Mouse (Mus musculus) frontal cortex, postnatal 36 days (tissue): Measurements from ENCODE around the gene Skor1.

ENCODE experiments used
- DNase-seq, 2 experiments: peaks; one replicate each; pipeline ENCODE4 v3.0.0; 2022; ENCODE audit warnings: low spot score in 2 of 2

The Skor1 gene

DNA sequence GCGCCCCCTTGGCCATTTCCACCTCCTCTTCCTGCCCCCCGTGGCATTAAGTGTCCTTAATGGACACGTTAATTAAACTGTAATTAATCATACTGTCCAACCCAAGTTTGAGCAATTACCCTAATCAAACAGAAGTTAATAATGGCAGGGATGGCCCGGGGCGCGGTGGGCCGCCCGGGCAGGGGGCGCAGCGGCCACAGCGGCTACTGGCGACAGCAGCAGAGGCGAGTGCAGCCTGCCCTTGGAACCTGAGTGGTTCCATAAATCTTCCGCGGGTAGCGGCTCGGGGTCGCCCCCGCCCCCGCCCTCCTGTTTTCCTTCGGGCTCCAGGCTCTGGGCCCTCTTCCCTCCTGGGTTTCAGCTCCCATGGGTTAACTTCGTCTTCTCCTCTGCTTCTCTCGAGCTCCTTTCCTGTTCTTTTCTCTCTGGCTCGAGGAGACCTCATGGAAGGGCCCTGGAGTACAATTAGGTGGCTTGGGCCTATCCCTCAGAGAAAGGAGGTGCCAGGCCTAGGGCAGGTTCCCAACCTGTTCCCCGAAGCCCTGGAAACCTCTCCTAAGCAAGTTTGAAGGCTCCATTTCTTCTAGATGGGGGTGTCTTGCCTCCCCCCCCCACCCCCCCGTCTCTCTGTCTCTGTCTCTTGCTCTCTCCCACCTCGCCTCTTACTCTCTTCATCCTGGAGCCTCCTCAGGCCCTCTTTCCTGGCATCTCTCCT lies 1.5 kb upstream of the Skor1 start:
- DNase-seq: no peak

DNA sequence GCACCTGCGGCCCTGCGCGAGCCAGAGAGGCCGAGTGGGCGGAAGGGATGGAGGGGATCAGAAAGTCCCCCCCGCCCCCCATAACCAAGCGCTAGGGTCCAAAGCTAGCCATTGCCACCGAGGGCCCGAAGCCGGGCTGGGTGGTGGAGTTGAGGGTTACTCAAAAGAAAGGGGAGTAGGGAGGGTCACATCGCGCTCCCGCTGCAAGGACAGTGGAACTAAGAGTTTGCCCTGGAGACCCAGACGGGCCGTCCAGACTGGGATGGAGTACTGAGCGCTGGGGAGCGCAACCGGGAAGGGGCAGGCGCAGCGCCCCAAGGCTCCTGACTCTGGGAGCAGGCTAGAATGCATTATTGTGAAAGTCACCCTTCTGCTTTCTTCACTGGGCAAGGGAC lies 608 bp upstream of the Skor1 start:
- DNase-seq: no peak

GRCm38 (mm10) chr9:63147786-63148409 lies 863 bp downstream of the Skor1 start:
- DNase-seq: no peak

- no peak for DNase-seq
Observed at GRCm38 (mm10) chr9:63147296-63147695, 1.5 kb downstream of the Skor1 start.

- no peak for DNase-seq
Observed at GRCm38 (mm10) chr9:63146856-63147274, 1.9 kb downstream of the Skor1 start.

DNA sequence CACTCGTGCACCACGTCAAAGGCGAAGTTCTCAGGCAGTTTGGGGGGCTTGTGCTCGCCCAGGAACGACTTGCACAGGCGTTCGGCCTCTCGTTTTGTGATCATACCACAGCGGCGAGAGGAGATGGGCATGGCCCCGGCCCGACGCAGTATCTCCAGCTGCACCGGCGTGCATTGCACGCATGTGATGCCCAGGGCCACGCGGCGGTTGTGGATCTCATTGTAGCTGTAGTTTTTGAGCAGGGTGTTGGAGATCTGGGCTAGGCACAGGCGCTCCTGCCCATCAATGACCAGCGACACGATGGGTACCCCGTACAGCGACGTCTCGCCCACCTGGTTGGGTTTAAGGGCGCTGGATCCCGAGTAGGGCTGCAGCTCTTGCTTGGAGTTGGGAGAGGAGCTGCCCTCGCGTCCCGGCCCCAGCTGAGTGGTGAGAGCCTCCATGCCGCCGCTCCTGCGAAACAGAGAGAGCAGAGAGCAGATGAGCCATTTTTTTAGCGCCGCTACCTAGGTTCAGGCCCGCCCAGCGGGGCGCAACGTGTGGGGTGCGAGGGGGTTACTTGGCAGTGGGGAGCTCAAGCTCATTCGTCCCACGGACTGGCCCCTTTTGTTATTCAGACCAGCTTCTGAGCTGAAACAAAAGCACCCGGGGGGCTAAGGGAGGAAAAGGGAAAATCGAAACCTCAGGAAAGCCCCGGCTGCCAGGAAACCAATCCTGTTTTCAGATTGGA lies 2.5 kb downstream of the Skor1 start:
- no peak for DNase-seq

- DNase-seq: no peak
Observed at GRCm38 (mm10) chr9:63145249-63146125, 3.3 kb downstream of the Skor1 start.

DNA sequence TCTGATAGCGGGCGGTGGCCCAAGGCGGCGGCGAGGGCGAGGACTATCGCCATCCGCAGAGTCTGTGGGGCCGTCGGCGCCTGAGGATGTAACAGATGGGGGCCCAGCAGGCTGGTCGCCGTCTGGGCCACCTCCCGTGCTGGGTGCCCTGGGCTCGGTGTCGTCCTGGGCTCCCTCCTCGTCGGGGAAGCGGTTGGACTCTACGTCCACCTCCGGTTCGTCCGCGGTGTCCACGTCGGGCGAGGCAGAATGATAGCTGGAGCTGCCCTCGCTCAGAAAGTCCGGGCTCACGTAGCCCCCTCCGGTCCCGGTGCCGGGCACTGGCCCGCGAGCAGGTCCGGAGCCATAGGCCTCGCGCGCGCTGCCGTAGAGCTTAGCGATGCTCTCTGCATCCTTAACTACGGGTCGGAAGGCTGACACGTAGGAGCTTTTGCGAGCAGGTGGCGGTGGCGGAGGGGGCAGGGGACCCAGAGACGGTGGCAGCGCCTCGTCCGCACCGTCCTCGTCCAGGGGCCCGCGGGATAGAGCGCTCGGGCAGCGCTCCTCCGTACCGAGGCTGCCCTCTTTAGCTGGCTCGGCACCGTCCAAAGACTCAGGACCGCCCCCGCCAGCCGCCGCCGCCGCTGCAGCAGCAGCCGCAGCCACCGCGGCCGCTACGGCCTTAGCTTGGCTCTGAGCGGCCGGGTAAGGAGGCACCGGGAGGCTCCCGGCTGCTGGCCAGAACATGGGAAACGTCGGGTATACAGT lies 4.1 kb downstream of the Skor1 start:
- DNase-seq: no peak

- no peak for DNase-seq
Observed at GRCm38 (mm10) chr9:63143641-63144501, 4.9 kb downstream of the Skor1 start.

DNA sequence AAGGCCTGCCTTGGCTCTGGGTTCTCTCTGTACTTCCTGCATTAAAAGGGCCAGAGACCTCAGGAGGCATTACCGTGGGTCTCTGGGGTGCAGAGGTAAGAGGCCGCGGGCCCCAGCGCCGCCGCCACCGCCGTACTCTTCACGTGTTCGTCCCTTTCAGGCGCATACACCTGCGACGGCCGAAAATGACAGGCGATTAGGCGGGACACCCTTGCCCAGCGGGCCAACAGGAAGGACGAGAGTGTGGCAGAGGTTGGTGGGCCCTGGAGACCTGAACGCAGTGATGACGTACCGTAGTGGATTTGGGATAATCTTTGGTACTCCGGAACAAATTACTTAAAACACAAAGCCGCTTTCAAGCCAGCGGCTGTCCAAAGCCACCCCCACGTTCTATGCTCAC lies 5.5 kb downstream of the Skor1 start:
- DNase-seq: no peak

- DNase-seq: no peak
Observed at GRCm38 (mm10) chr9:63142335-63143036, 6.3 kb downstream of the Skor1 start.

- DNase-seq: no peak
Observed at GRCm38 (mm10) chr9:63141641-63142334, 7.0 kb downstream of the Skor1 start.

GRCm38 (mm10) chr9:63140211-63140610 lies 8.6 kb downstream of the Skor1 start:
- no peak for DNase-seq

- DNase-seq: no peak
Observed at GRCm38 (mm10) chr9:63139661-63140060, 9.1 kb downstream of the Skor1 start.

- no peak for DNase-seq
Observed at GRCm38 (mm10) chr9:63138481-63138967, 10.2 kb downstream of the Skor1 start.

GRCm38 (mm10) chr9:63137615-63137915 lies 11.2 kb downstream of the Skor1 start:
- no peak for DNase-seq

DNA sequence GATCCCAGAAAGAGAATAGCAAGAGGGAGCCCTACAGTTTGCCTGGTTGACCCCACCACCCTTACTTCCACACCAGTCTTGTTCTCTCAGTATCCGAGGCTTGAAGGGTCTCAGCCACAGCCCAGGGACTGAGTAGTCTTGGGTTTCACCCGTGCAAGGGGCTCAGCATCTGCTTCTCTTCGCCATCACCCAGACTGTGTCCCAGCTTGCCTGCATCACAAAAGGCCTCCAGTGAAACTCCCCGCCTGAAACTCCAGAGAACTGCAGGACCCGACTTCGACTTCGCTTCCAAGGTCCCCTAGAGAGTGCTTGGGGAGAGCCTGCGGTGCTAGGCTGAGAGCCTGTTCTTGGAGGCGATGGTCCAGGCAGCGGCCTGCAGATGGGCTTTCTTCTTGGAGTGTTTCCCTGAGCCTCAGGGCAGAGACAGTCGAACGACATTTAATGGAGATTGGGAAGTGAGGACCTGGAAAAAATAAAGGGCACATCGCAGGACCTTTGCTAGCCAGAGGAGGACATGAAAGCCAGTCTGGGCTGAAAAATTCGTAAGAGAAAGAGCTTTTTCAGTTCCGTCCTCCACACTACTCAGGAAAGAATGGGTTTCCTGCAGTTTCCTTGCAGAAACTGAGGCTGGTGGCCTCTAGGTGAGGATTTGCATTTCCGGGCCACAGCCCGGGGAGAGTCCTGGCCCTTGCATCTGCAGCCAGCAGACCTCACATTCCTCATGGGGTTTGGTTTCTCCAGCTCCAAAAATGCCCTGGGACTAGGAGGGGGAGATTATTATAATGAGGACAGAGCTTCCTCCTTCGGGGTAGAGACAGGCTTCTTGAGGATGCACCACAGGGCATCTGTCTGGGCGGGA lies 11.8 kb downstream of the Skor1 start:
- DNase-seq: no peak

- no peak for DNase-seq
Observed at GRCm38 (mm10) chr9:63136241-63136640, 12.5 kb downstream of the Skor1 start.
